ENCODE assay signal across 11 mouse cellular contexts in genomic region chr11:11962629-11962954, GRCm38 (mm10).
DNase-seq lines count a peak whose midpoint lies in the region; ATAC-seq and TF ChIP-seq lines count a peak whose summit lies in the region.
"Had no signal": no experiment of that assay in that cellular context is flagged by ENCODE, and none has a peak within 500 bp of the region (broad histone marks: within the 10 kb centered on the region; RNA-seq: fewer than 3 reads in every experiment).

No protein-coding gene starts in this region.

- H3K4me2 ChIP-seq in limb, embryonic 13.5 days (replicated peaks) = no peak overlapping the region
- H3K4me2 ChIP-seq in liver, embryonic 14.5 days (ENCODE audit: low read depth) = peak overlapping the region; percentile 47
- H3K4me2 ChIP-seq: hindbrain, embryonic 13.5 days had no signal

- 0 out of 2 replicates have a peak, but pooled peaks have one; percentile 19 for ATAC-seq in limb, embryonic 13.5 days (ENCODE audit: low FRiP score, low read depth)
- peak; percentile 11; the same call in 1 of the 2 replicates for ATAC-seq in liver, embryonic 14.5 days (ENCODE audit: insufficient read depth)

- H3K27me3 ChIP-seq in limb, embryonic 13.5 days = no peaks in the 10 kb centered on the region
- H3K27me3 ChIP-seq in limb, embryonic 10.5 days (ENCODE audit: low read depth, poor library complexity, severe bottlenecking) = no peaks in the 10 kb centered on the region
- H3K27me3 ChIP-seq in embryonic facial prominence, embryonic 10.5 days (replicated peaks; ENCODE audit: low read depth, poor library complexity, severe bottlenecking) = no peaks in the 10 kb centered on the region
- H3K27me3 ChIP-seq in liver, embryonic 14.5 days (ENCODE audit: control insufficient read depth, insufficient read depth, low read length) = no peaks in the 10 kb centered on the region
- H3K27me3 ChIP-seq: hindbrain, embryonic 13.5 days had no signal

- 16% methylated on average over 5 of the region's 5 CpGs for WGBS in limb, embryonic 13.5 days
- 17% methylated on average over 5 of the region's 5 CpGs for WGBS in limb, embryonic 10.5 days
- 29% methylated on average over 5 of the region's 5 CpGs for WGBS in embryonic facial prominence, embryonic 10.5 days
- WGBS in liver, embryonic 14.5 days (ENCODE audit: insufficient replicate concordance) = 9% methylated on average over 5 of the region's 5 CpGs

- TF ChIP-seq EP300 in liver, embryonic 14.5 days (IDR thresholded peaks at IDR 0.05; ENCODE audit: low read depth) = no peak; the same call in 1 of the 2 replicates

- peaks cover 49% of the 10 kb centered on the region for H3K36me3 ChIP-seq in limb, embryonic 13.5 days
- H3K36me3 ChIP-seq in limb, embryonic 10.5 days = peaks cover 87% of the 10 kb centered on the region
- peaks cover 87% of the 10 kb centered on the region for H3K36me3 ChIP-seq in embryonic facial prominence, embryonic 10.5 days (replicated peaks)
- H3K36me3 ChIP-seq in liver, embryonic 14.5 days (replicated peaks; ENCODE audit: control insufficient read depth, insufficient read depth, low read depth) = no peaks in the 10 kb centered on the region

- H3K4me1 ChIP-seq in limb, embryonic 13.5 days = peaks cover 61% of the 10 kb centered on the region
- peaks cover 39% of the 10 kb centered on the region for H3K4me1 ChIP-seq in limb, embryonic 10.5 days
- peaks cover 59% of the 10 kb centered on the region for H3K4me1 ChIP-seq in embryonic facial prominence, embryonic 10.5 days
- peaks cover 44 to 55% of the 10 kb centered on the region in 2 experiments for H3K4me1 ChIP-seq in liver, embryonic 14.5 days (replicated peaks; ENCODE audit: control insufficient read depth in 2 of 2, insufficient read depth in 2 of 2, low read length in 1 of 2)

- H3K9ac ChIP-seq in limb, embryonic 13.5 days = no peak overlapping the region
- H3K9ac ChIP-seq in liver, embryonic 14.5 days (replicated peaks) = peak overlapping the region; percentile 35; the same call in 1 of the 2 replicates
- H3K9ac ChIP-seq: hindbrain, embryonic 13.5 days had no signal

- no peak for DNase-seq in limb, embryonic 10.5 days (ENCODE audit: low spot score)
- DNase-seq in R1 (ENCODE audit: low read depth, low spot score) = peak; percentile 56
- DNase-seq in embryonic facial prominence, embryonic 10.5 days (ENCODE audit: low spot score) = no peak
- peak in 1 of 3 experiments; percentile 35 for DNase-seq in liver, embryonic 14.5 days (ENCODE audit: low read depth in 3 of 3, low spot score in 3 of 3)
- DNase-seq in right cerebral cortex, postnatal 14 days = no peak
- no peak for DNase-seq in gastrocnemius, postnatal 4 days (ENCODE audit: low spot score in 2 of 2)
- no peak for DNase-seq in kidney, postnatal 10 days
- DNase-seq: adrenal gland, postnatal 25 days had no signal

- no peak overlapping the region for H3K4me3 ChIP-seq in limb, embryonic 13.5 days
- H3K4me3 ChIP-seq in limb, embryonic 10.5 days = no peak overlapping the region
- H3K4me3 ChIP-seq in embryonic facial prominence, embryonic 10.5 days = no peak overlapping the region
- no peak overlapping the region for H3K4me3 ChIP-seq in liver, embryonic 14.5 days (ENCODE audit: insufficient read depth in 1 of 2, low read depth in 2 of 2, low read length in 2 of 2)
- H3K4me3 ChIP-seq: hindbrain, embryonic 13.5 days had no signal

- TF ChIP-seq CTCF in liver, embryonic 14.5 days (IDR thresholded peaks at IDR 0.05; ENCODE audit: low read depth) = no peak

- no peaks in the 10 kb centered on the region for H3K9me3 ChIP-seq in limb, embryonic 13.5 days
- no peaks in the 10 kb centered on the region for H3K9me3 ChIP-seq in limb, embryonic 10.5 days (replicated peaks)
- no peaks in the 10 kb centered on the region for H3K9me3 ChIP-seq in embryonic facial prominence, embryonic 10.5 days
- no peaks in the 10 kb centered on the region for H3K9me3 ChIP-seq in liver, embryonic 14.5 days (ENCODE audit: control insufficient read depth, low read length)
- H3K9me3 ChIP-seq: hindbrain, embryonic 13.5 days had no signal

- H3K27ac ChIP-seq in limb, embryonic 13.5 days = no peak overlapping the region
- H3K27ac ChIP-seq in limb, embryonic 10.5 days = no peak overlapping the region
- H3K27ac ChIP-seq in embryonic facial prominence, embryonic 10.5 days (replicated peaks) = peak overlapping the region; percentile 51; the same call in 1 of the 2 replicates
- peak overlapping the region; percentile 66 for H3K27ac ChIP-seq in liver, embryonic 14.5 days
- H3K27ac ChIP-seq: hindbrain, embryonic 13.5 days; macrophage had no signal

Comparison
In these comparisons a context has a peak if more than half of its experiments do, and no peak if none do; other contexts are left out.
1. H3K27ac ChIP-seq: peak in embryonic facial prominence, embryonic 10.5 days (single experiment) and liver, embryonic 14.5 days (single experiment); none in limb, embryonic 13.5 days (single experiment) and limb, embryonic 10.5 days (single experiment).